Mouse (Mus musculus): ENCODE results near the gene Prdx1. TPM values are rescaled to one million over a fixed set of nuclear protein-coding genes. Genes with fewer than 3 reads are reported as not detected.

Prdx1 gene
- polyA plus RNA-seq, 1 experiment, result 27.8 TPM

DNA sequence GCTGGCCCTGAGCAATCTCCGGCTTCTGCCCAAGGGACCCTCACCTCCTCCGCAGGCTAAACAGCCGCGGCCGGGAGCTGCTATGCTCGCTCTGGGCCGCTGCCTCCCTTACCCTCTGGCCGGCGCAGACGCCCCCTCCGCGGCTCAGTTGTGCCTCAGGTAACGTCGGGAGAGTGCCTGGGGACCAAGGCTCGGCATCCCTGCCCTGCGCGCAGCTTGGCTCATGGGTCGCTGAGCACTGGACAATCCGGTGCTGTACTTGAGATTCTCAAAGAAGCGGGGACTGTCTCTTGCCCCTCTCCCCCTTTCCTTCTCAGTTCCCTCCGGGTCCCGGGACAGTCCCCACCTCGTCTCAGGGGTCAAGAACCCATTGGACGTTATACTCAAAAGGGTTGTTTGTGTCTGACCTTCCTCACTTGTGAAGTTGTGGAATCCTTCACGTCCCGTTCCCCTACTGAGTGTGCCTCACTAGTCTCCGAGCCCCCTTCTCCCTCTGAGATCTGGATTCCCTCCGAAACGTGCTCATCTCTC, 35.8 kb downstream of the Prdx1 start:
- no peaks in the 10 kb centered on the region for H3K4me1 ChIP-seq (ENCODE audit: control insufficient read depth, insufficient read depth, insufficient read length)
- peak overlapping the region; percentile 64 for H3K27ac ChIP-seq (ENCODE audit: insufficient read depth, low read length)
- WGBS, result 1% methylated on average over 29 of the region's 29 CpGs
- no peaks in the 10 kb centered on the region for H3K36me3 ChIP-seq (ENCODE audit: control insufficient read depth, insufficient read depth, low read length)
- H3K27me3 ChIP-seq (ENCODE audit: control insufficient read depth, insufficient read depth, low read length), result no peaks in the 10 kb centered on the region
- H3K4me3 ChIP-seq (ENCODE audit: extremely low read depth, insufficient read depth, insufficient read length), result peak overlapping the region; percentile 75
- no peak for DNase-seq (ENCODE audit: low read depth in 1 of 2, low spot score in 2 of 2)
- TF ChIP-seq CTCF (IDR thresholded peaks at IDR 0.05; ENCODE audit: extremely low read depth, insufficient read depth, insufficient read length, insufficient replicate concordance), result no peak
- no peak for TF ChIP-seq POLR2A (IDR thresholded peaks at IDR 0.05; ENCODE audit: low read depth, low read length)

DNA sequence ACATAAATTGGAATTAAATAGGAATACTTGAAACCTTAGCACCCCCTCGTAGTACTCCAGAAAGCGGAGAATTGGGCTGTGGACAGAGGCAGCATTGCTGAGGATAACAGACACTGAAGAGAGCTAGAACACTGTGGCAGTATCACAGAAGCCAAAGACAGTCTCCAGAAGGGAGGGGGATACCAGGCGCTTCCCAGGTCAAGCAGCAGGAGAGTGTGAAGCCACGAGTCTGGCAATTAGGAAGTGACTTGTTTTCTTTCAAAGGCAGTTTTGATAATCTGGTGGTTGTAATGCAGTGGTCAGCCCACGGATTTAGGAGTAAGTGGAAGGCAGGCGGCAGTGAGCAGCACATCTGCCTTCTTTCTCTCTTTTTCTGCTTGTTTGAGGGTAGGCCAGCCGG, 36.9 kb downstream of the Prdx1 start:
- Histone ChIP-seq H3K4me1 (ENCODE audit: control insufficient read depth, insufficient read depth, insufficient read length) (no peaks in the 10 kb centered on the region), H3K27ac (ENCODE audit: insufficient read depth, low read length) (no peak overlapping the region), H3K36me3 (ENCODE audit: control insufficient read depth, insufficient read depth, low read length) (no peaks in the 10 kb centered on the region), H3K27me3 (ENCODE audit: control insufficient read depth, insufficient read depth, low read length) (no peaks in the 10 kb centered on the region), H3K4me3 (ENCODE audit: extremely low read depth, insufficient read depth, insufficient read length) (no peak overlapping the region)
- WGBS, result 85% methylated on average over 7 of the region's 7 CpGs
- TF ChIP-seq CTCF (IDR thresholded peaks at IDR 0.05; ENCODE audit: extremely low read depth, insufficient read depth, insufficient read length, insufficient replicate concordance) (no peak), POLR2A (IDR thresholded peaks at IDR 0.05; ENCODE audit: low read depth, low read length) (no peak)
- DNase-seq (ENCODE audit: low read depth in 1 of 2, low spot score in 2 of 2), result no peak

GRCm38 (mm10) chr4:116725444-116725843, 40.1 kb downstream of the Prdx1 start:
- no peak for DNase-seq (ENCODE audit: low read depth in 1 of 2, low spot score in 2 of 2)
- Histone ChIP-seq H3K4me1 (ENCODE audit: control insufficient read depth, insufficient read depth, insufficient read length) (no peaks in the 10 kb centered on the region), H3K36me3 (ENCODE audit: control insufficient read depth, insufficient read depth, low read length) (no peaks in the 10 kb centered on the region), H3K27me3 (ENCODE audit: control insufficient read depth, insufficient read depth, low read length) (no peaks in the 10 kb centered on the region), H3K4me3 (ENCODE audit: extremely low read depth, insufficient read depth, insufficient read length) (no peak overlapping the region), H3K27ac (ENCODE audit: insufficient read depth, low read length) (no peak overlapping the region)
- WGBS, result 83% methylated on average over 5 of the region's 5 CpGs
- no peak for TF ChIP-seq CTCF (IDR thresholded peaks at IDR 0.05; ENCODE audit: extremely low read depth, insufficient read depth, insufficient read length, insufficient replicate concordance)
- TF ChIP-seq POLR2A (IDR thresholded peaks at IDR 0.05; ENCODE audit: low read depth, low read length), result no peak

- Histone ChIP-seq H3K27me3 (ENCODE audit: control insufficient read depth, insufficient read depth, low read length) (no peaks in the 10 kb centered on the region), H3K4me1 (ENCODE audit: control insufficient read depth, insufficient read depth, insufficient read length) (no peaks in the 10 kb centered on the region), H3K36me3 (ENCODE audit: control insufficient read depth, insufficient read depth, low read length) (no peaks in the 10 kb centered on the region), H3K27ac (ENCODE audit: insufficient read depth, low read length) (no peak overlapping the region), H3K4me3 (ENCODE audit: extremely low read depth, insufficient read depth, insufficient read length) (no peak overlapping the region)
- DNase-seq (ENCODE audit: low read depth in 1 of 2, low spot score in 2 of 2), result no peak
- WGBS, result 88% methylated on average over 3 of the region's 3 CpGs
- TF ChIP-seq CTCF (IDR thresholded peaks at IDR 0.05; ENCODE audit: extremely low read depth, insufficient read depth, insufficient read length, insufficient replicate concordance) (no peak), POLR2A (IDR thresholded peaks at IDR 0.05; ENCODE audit: low read depth, low read length) (no peak)
Measured at GRCm38 (mm10) chr4:116727401-116727800, 42.1 kb downstream of the Prdx1 start.

- Histone ChIP-seq H3K27ac (ENCODE audit: insufficient read depth, low read length) (no peak overlapping the region), H3K4me1 (ENCODE audit: control insufficient read depth, insufficient read depth, insufficient read length) (no peaks in the 10 kb centered on the region), H3K36me3 (ENCODE audit: control insufficient read depth, insufficient read depth, low read length) (no peaks in the 10 kb centered on the region), H3K27me3 (ENCODE audit: control insufficient read depth, insufficient read depth, low read length) (no peaks in the 10 kb centered on the region), H3K4me3 (ENCODE audit: extremely low read depth, insufficient read depth, insufficient read length) (no peak overlapping the region)
- TF ChIP-seq CTCF (IDR thresholded peaks at IDR 0.05; ENCODE audit: extremely low read depth, insufficient read depth, insufficient read length, insufficient replicate concordance) (no peak), POLR2A (IDR thresholded peaks at IDR 0.05; ENCODE audit: low read depth, low read length) (no peak)
- WGBS, result 82% methylated on average over 3 of the region's 3 CpGs
- DNase-seq (ENCODE audit: low read depth in 1 of 2, low spot score in 2 of 2), result no peak
Measured at GRCm38 (mm10) chr4:116729532-116729931, 44.2 kb downstream of the Prdx1 start.

DNA sequence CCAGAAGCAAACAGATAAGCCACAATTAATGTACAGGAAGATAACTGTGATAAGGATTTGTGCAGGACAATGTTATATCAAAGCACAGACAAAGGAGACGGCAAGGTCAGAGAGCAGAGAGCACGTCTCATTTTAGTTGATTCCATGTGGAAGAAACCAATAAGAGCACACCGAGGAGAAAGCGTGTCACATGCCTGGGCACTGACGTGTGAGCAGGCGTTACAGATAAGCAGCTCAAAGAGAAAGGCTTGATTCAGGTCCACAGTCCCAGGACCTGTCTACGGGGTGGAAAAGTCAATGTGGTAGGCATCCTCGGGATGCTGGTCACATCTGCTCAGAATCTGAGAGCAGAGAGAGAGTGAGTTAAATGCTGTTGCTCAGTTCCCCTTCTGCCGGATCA, 45.7 kb downstream of the Prdx1 start:
- H3K27me3 ChIP-seq (ENCODE audit: control insufficient read depth, insufficient read depth, low read length), result no peaks in the 10 kb centered on the region
- H3K27ac ChIP-seq (ENCODE audit: insufficient read depth, low read length), result no peak overlapping the region
- 85% methylated on average over 9 of the region's 9 CpGs for WGBS
- H3K4me1 ChIP-seq (ENCODE audit: control insufficient read depth, insufficient read depth, insufficient read length), result no peaks in the 10 kb centered on the region
- no peak overlapping the region for H3K4me3 ChIP-seq (ENCODE audit: extremely low read depth, insufficient read depth, insufficient read length)
- no peaks in the 10 kb centered on the region for H3K36me3 ChIP-seq (ENCODE audit: control insufficient read depth, insufficient read depth, low read length)
- TF ChIP-seq CTCF (IDR thresholded peaks at IDR 0.05; ENCODE audit: extremely low read depth, insufficient read depth, insufficient read length, insufficient replicate concordance), result no peak
- no peak for TF ChIP-seq POLR2A (IDR thresholded peaks at IDR 0.05; ENCODE audit: low read depth, low read length)
- DNase-seq (ENCODE audit: low read depth in 1 of 2, low spot score in 2 of 2), result no peak

DNA sequence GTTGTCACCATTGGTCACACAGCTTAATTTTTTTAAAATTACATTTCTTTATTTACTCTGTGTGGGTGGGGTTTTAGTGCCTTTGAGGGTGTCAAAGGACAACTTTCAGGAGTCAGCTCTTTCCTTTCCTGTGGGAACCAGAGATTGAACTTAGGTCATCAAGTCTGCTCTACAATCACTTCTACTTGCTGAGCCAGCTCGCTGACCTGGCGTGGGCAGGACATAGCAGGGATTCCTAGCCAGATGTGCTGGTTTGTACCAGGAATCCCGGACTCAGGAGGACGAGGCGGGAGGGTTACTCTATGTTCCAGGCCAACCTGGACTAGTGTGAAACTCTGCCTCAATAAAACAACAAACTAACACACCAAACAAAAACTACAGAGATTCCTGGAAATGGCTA, 47.0 kb downstream of the Prdx1 start:
- TF ChIP-seq POLR2A (IDR thresholded peaks at IDR 0.05; ENCODE audit: low read depth, low read length), result no peak
- no peak for TF ChIP-seq CTCF (IDR thresholded peaks at IDR 0.05; ENCODE audit: extremely low read depth, insufficient read depth, insufficient read length, insufficient replicate concordance)
- no peak overlapping the region for H3K27ac ChIP-seq (ENCODE audit: insufficient read depth, low read length)
- no peaks in the 10 kb centered on the region for H3K4me1 ChIP-seq (ENCODE audit: control insufficient read depth, insufficient read depth, insufficient read length)
- no peaks in the 10 kb centered on the region for H3K36me3 ChIP-seq (ENCODE audit: control insufficient read depth, insufficient read depth, low read length)
- H3K4me3 ChIP-seq (ENCODE audit: extremely low read depth, insufficient read depth, insufficient read length), result no peak overlapping the region
- no peak for DNase-seq (ENCODE audit: low read depth in 1 of 2, low spot score in 2 of 2)
- WGBS, result 79% methylated on average over 5 of the region's 5 CpGs
- no peaks in the 10 kb centered on the region for H3K27me3 ChIP-seq (ENCODE audit: control insufficient read depth, insufficient read depth, low read length)

All from spleen, adult 2 months (tissue).